Mouse (Mus musculus) lung, postnatal 0 days (tissue): Measurements from ENCODE around the gene Otud3.

Experiments used
- CTCF ChIP-seq: IDR thresholded peaks from 2 replicates; pipeline ENCODE4 v1.5.1; 2016; ENCODE audit warnings: antibody characterized with exemption, mild to moderate bottlenecking
- EP300 ChIP-seq: IDR thresholded peaks from 2 replicates; pipeline ENCODE4 v1.6.1; 2016; ENCODE audit warnings: antibody characterized with exemption, mild to moderate bottlenecking, control low read depth

DNA sequence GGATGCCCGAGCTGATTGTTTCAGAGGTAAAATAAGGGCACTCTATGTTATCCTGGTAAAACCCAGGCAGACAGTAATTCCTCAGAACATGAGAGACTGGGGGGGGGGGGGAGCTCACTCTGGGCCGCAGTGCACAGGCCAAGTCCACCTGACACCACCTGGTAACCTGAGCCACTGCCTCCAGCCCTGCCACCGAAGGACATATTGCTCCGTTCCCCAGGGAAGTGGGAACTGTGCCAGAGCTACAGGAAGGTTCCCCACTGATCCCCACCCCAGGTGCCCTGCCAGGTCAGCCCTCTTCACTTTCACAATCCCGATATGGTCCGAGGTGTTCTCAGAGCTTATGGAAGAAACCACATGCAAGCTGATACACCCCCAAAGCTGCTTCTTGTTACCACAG, 21.1 kb downstream of the Otud3 start:
- TF ChIP-seq CTCF (no peak), EP300 (no peak)
